Mouse (Mus musculus): Measurements from ENCODE around the gene Hhat. TPM values are rescaled to one million over a fixed set of nuclear protein-coding genes. Genes with fewer than 3 reads are reported as not detected.

Hhat gene
- total and polyA plus RNA-seq, 3 experiments: 0.21 to 1.2 (median 1.1) TPM

- H3K27ac ChIP-seq (ENCODE audit: insufficient read depth, low read depth): no peak overlapping the region
- no peaks in the 10 kb centered on the region for H3K9me3 ChIP-seq (replicated peaks; ENCODE audit: low read length)
- peaks cover 87% of the 10 kb centered on the region for H3K27me3 ChIP-seq (replicated peaks)
- no peaks in the 10 kb centered on the region for H3K36me3 ChIP-seq (replicated peaks in 1 of 2; ENCODE audit: control insufficient read depth in 1 of 2, insufficient read depth in 1 of 2, low read length in 1 of 2)
- no peaks in the 10 kb centered on the region for H3K79me2 ChIP-seq (replicated peaks; ENCODE audit: control insufficient read depth, extremely low read depth, insufficient read depth, poor library complexity, severe bottlenecking)
- TF ChIP-seq CTCF (conservative IDR thresholded peaks at IDR 0.05 in 1 of 2, IDR thresholded peaks at IDR 0.05 in 1 of 2; ENCODE audit: low read depth in 2 of 2, low read length in 2 of 2): no peak
- no peak for TF ChIP-seq POLR2A (IDR thresholded peaks at IDR 0.05; ENCODE audit: low read depth, low read length)
- no peak for TF ChIP-seq USF2 (conservative IDR thresholded peaks at IDR 0.05; ENCODE audit: low read depth, low read length)
- no peak for TF ChIP-seq NRF1 (IDR thresholded peaks at IDR 0.05; ENCODE audit: low read depth, low read length)
- no peak for TF ChIP-seq SIN3A (IDR thresholded peaks at IDR 0.05; ENCODE audit: low read length)
- no peak for TF ChIP-seq MAX (IDR thresholded peaks at IDR 0.05; ENCODE audit: low read length)
- TF ChIP-seq UBTF (IDR thresholded peaks at IDR 0.05; ENCODE audit: low read depth, low read length): no peak
- no peak overlapping the region for H3K4me2 ChIP-seq (ENCODE audit: insufficient read depth, low read depth, poor library complexity, severe bottlenecking)
- H3K9ac ChIP-seq (ENCODE audit: insufficient read depth, low read depth): no peak overlapping the region
- dilution Hi-C loops (cut with MboI; ENCODE audit: extremely low pct_ligation_motif_present, extremely low pct_unique_long_range_greater_than_20kb, low sequenced_read_pairs): no loop called here
- no peaks in the 10 kb centered on the region for H3K4me1 ChIP-seq (ENCODE audit: control insufficient read depth in 1 of 2, insufficient read depth in 2 of 2)
- no peak overlapping the region for H3K4me3 ChIP-seq (replicated peaks in 1 of 3; ENCODE audit: low read depth in 2 of 3, low read length in 2 of 3, poor library complexity in 1 of 3)
- in situ Hi-C loops (cut with MboI; ENCODE audit: low pct_ligation_motif_present, low pct_unique_long_range_greater_than_20kb, low sequenced_read_pairs): no loop called here
- no peak for DNase-seq (ENCODE audit: extremely low read depth)
Observed at GRCm38 (mm10) chr1:192457526-192458206, 313.4 kb downstream of the Hhat start.

GRCm38 (mm10) chr1:192457037-192457436 is 314.0 kb downstream of the Hhat start:
- no peaks in the 10 kb centered on the region for H3K79me2 ChIP-seq (replicated peaks; ENCODE audit: control insufficient read depth, extremely low read depth, insufficient read depth, poor library complexity, severe bottlenecking)
- in situ Hi-C loops (cut with MboI; ENCODE audit: low pct_ligation_motif_present, low pct_unique_long_range_greater_than_20kb, low sequenced_read_pairs): no loop called here

GRCm38 (mm10) chr1:192454981-192455380 is 316.0 kb downstream of the Hhat start:
- Histone ChIP-seq H3K27ac (ENCODE audit: insufficient read depth, low read depth) (no peak overlapping the region), H3K4me1 (ENCODE audit: control insufficient read depth in 1 of 2, insufficient read depth in 2 of 2) (no peaks in the 10 kb centered on the region), H3K36me3 (replicated peaks in 1 of 2; ENCODE audit: control insufficient read depth in 1 of 2, insufficient read depth in 1 of 2, low read length in 1 of 2) (no peaks in the 10 kb centered on the region), H3K9ac (ENCODE audit: insufficient read depth, low read depth) (no peak overlapping the region), H3K4me2 (ENCODE audit: insufficient read depth, low read depth, poor library complexity, severe bottlenecking) (no peak overlapping the region), H3K9me3 (replicated peaks; ENCODE audit: low read length) (peaks cover 4% of the 10 kb centered on the region), H3K79me2 (replicated peaks; ENCODE audit: control insufficient read depth, extremely low read depth, insufficient read depth, poor library complexity, severe bottlenecking) (no peaks in the 10 kb centered on the region), H3K27me3 (replicated peaks) (peaks cover 90% of the 10 kb centered on the region), H3K4me3 (replicated peaks in 1 of 3; ENCODE audit: low read depth in 2 of 3, low read length in 2 of 3, poor library complexity in 1 of 3) (no peak overlapping the region)
- in situ Hi-C loops (cut with MboI; ENCODE audit: low pct_ligation_motif_present, low pct_unique_long_range_greater_than_20kb, low sequenced_read_pairs) (no loop called here), dilution Hi-C loops (cut with MboI; ENCODE audit: extremely low pct_ligation_motif_present, extremely low pct_unique_long_range_greater_than_20kb, low sequenced_read_pairs) (no loop called here)
- TF ChIP-seq USF2 (conservative IDR thresholded peaks at IDR 0.05; ENCODE audit: low read depth, low read length) (no peak), JUN (IDR thresholded peaks at IDR 0.05; ENCODE audit: insufficient read depth, low read depth, low read length) (no peak)
- no peak for DNase-seq (ENCODE audit: extremely low read depth)

More at GRCm38 (mm10) chr1:192457037-192457436, 314.0 kb downstream of the Hhat start:
- Histone ChIP-seq H3K9me3 (replicated peaks; ENCODE audit: low read length) (no peaks in the 10 kb centered on the region), H3K4me2 (ENCODE audit: insufficient read depth, low read depth, poor library complexity, severe bottlenecking) (no peak overlapping the region), H3K4me3 (replicated peaks in 1 of 3; ENCODE audit: low read depth in 2 of 3, low read length in 2 of 3, poor library complexity in 1 of 3) (no peak overlapping the region), H3K4me1 (ENCODE audit: control insufficient read depth in 1 of 2, insufficient read depth in 2 of 2) (no peaks in the 10 kb centered on the region), H3K36me3 (replicated peaks in 1 of 2; ENCODE audit: control insufficient read depth in 1 of 2, insufficient read depth in 1 of 2, low read length in 1 of 2) (no peaks in the 10 kb centered on the region), H3K27ac (ENCODE audit: insufficient read depth, low read depth) (no peak overlapping the region), H3K9ac (ENCODE audit: insufficient read depth, low read depth) (no peak overlapping the region), H3K27me3 (replicated peaks) (peaks cover 88% of the 10 kb centered on the region)
- TF ChIP-seq USF2 (conservative IDR thresholded peaks at IDR 0.05; ENCODE audit: low read depth, low read length) (no peak), NELFE (IDR thresholded peaks at IDR 0.05; ENCODE audit: low read depth, low read length) (no peak), HCFC1 (IDR thresholded peaks at IDR 0.05; ENCODE audit: low read depth, low read length) (no peak), CHD1 (IDR thresholded peaks at IDR 0.05; ENCODE audit: low read depth, low read length) (no peak), SIN3A (IDR thresholded peaks at IDR 0.05; ENCODE audit: low read length) (no peak), MEF2A (IDR thresholded peaks at IDR 0.05; ENCODE audit: borderline replicate concordance, low read depth, low read length) (no peak), TBP (conservative IDR thresholded peaks at IDR 0.05; ENCODE audit: low read depth, low read length) (no peak), KAT2A (IDR thresholded peaks at IDR 0.05; ENCODE audit: insufficient replicate concordance, low read length) (no peak), ELF1 (IDR thresholded peaks at IDR 0.05; ENCODE audit: low read depth, low read length) (no peak), MXI1 (IDR thresholded peaks at IDR 0.05; ENCODE audit: low read depth, low read length) (no peak), IRF4 (IDR thresholded peaks at IDR 0.05; ENCODE audit: low read depth, low read length) (no peak), MAZ (IDR thresholded peaks at IDR 0.05; ENCODE audit: low read depth, low read length) (no peak), BHLHE40 (IDR thresholded peaks at IDR 0.05; ENCODE audit: low read depth, low read length) (no peak), POLR2AphosphoS2 (IDR thresholded peaks at IDR 0.05; ENCODE audit: low read depth, low read length) (no peak), ZKSCAN1 (IDR thresholded peaks at IDR 0.05; ENCODE audit: borderline replicate concordance, low read depth, low read length) (no peak)
- dilution Hi-C loops (cut with MboI; ENCODE audit: extremely low pct_ligation_motif_present, extremely low pct_unique_long_range_greater_than_20kb, low sequenced_read_pairs): no loop called here
- DNase-seq (ENCODE audit: extremely low read depth): no peak
